Mouse (Mus musculus): ENCODE data around the gene Olfr370. TPM values are rescaled to one million over a fixed set of nuclear protein-coding genes. Genes with fewer than 3 reads are reported as not detected.

Gene Olfr370
- polyA plus RNA-seq, 1 experiment from 2014 or later, result not detected

GRCm38 (mm10) chr8:83592682-83593081 lies 57.1 kb downstream of the Olfr370 start:
- peak overlapping the region; percentile 91; the same call in 1 of the 2 replicates for H3K9ac ChIP-seq (ENCODE audit: low read depth, low read length)
- H3K36me3 ChIP-seq (ENCODE audit: control insufficient read depth, insufficient read depth, low read length), result peaks cover 19% of the 10 kb centered on the region; the same call in 1 of the 2 replicates
- H3K27me3 ChIP-seq (ENCODE audit: control insufficient read depth, insufficient read depth, low read length), result no peaks in the 10 kb centered on the region
- WGBS, result 70% methylated on average over 3 of the region's 3 CpGs
- H3K27ac ChIP-seq (ENCODE audit: low read depth, low read length), result no peak overlapping the region
- no peaks in the 10 kb centered on the region for H3K9me3 ChIP-seq (ENCODE audit: control insufficient read depth, low read length)
- peak overlapping the region; percentile 80 for H3K4me3 ChIP-seq (ENCODE audit: low read length)
- peak overlapping the region; percentile 66 for H3K4me2 ChIP-seq (replicated peaks; ENCODE audit: low read depth, low read length)
- ATAC-seq (ENCODE audit: low FRiP score, low TSS enrichment), result no peak
- peaks cover 25% of the 10 kb centered on the region for H3K4me1 ChIP-seq (ENCODE audit: control insufficient read depth, insufficient read depth, low read length)

- ATAC-seq (ENCODE audit: low FRiP score, low TSS enrichment), result no peak
- Histone ChIP-seq H3K27ac (ENCODE audit: low read depth, low read length) (peak overlapping the region; percentile 80), H3K36me3 (ENCODE audit: control insufficient read depth, insufficient read depth, low read length) (peaks cover 16% of the 10 kb centered on the region; the same call in 1 of the 2 replicates), H3K27me3 (ENCODE audit: control insufficient read depth, insufficient read depth, low read length) (no peaks in the 10 kb centered on the region), H3K9ac (ENCODE audit: low read depth, low read length) (peak overlapping the region; percentile 91), H3K4me3 (ENCODE audit: low read length) (peak overlapping the region; percentile 80), H3K4me2 (replicated peaks; ENCODE audit: low read depth, low read length) (peak overlapping the region; percentile 66), H3K9me3 (ENCODE audit: control insufficient read depth, low read length) (no peaks in the 10 kb centered on the region), H3K4me1 (ENCODE audit: control insufficient read depth, insufficient read depth, low read length) (peaks cover 20% of the 10 kb centered on the region)
- 5% methylated on average over 22 of the region's 22 CpGs for WGBS
Measured at GRCm38 (mm10) chr8:83593325-83594166, 58.0 kb downstream of the Olfr370 start.

- Histone ChIP-seq H3K4me3 (ENCODE audit: low read length) (peak overlapping the region; percentile 80), H3K27ac (ENCODE audit: low read depth, low read length) (peak overlapping the region; percentile 92), H3K9ac (ENCODE audit: low read depth, low read length) (peak overlapping the region; percentile 91), H3K4me1 (ENCODE audit: control insufficient read depth, insufficient read depth, low read length) (peaks cover 18% of the 10 kb centered on the region), H3K27me3 (ENCODE audit: control insufficient read depth, insufficient read depth, low read length) (no peaks in the 10 kb centered on the region), H3K4me2 (replicated peaks; ENCODE audit: low read depth, low read length) (peak overlapping the region; percentile 66), H3K9me3 (ENCODE audit: control insufficient read depth, low read length) (no peaks in the 10 kb centered on the region), H3K36me3 (ENCODE audit: control insufficient read depth, insufficient read depth, low read length) (peaks cover 11% of the 10 kb centered on the region; the same call in 1 of the 2 replicates)
- WGBS, result under 1% methylated on average over 43 of the region's 43 CpGs
- ATAC-seq (ENCODE audit: low FRiP score, low TSS enrichment), result peak; percentile 99
Measured at GRCm38 (mm10) chr8:83594167-83595049, 58.8 kb downstream of the Olfr370 start.

Other genes starting within 250 kb of the Olfr370 start
- gene Ucp1, start 245.4 kb upstream of the Olfr370 start, polyA plus RNA-seq (2014; fragmentation: Nextera tagmentation; extraction: Ambion mirVana), result 0.19 TPM in 1 of 2 replicates, not detected in the other
- gene Elmod2, start 203.3 kb upstream of the Olfr370 start, polyA plus RNA-seq (2014; fragmentation: Nextera tagmentation; extraction: Ambion mirVana), result 8.0 and 17.7 TPM in 2 replicates
- not detected in 2 replicates for gene Mgat4d, start 187.3 kb upstream of the Olfr370 start, polyA plus RNA-seq (2014; fragmentation: Nextera tagmentation; extraction: Ambion mirVana)
- gene Clgn, start 145.9 kb upstream of the Olfr370 start, polyA plus RNA-seq (2014; fragmentation: Nextera tagmentation; extraction: Ambion mirVana), result 0.04 and 0.20 TPM in 2 replicates
- gene Scoc, start 77.4 kb upstream of the Olfr370 start, polyA plus RNA-seq (2014; fragmentation: Nextera tagmentation; extraction: Ambion mirVana), result 117 and 132 TPM in 2 replicates
- gene Ndufb7, start 30.9 kb downstream of the Olfr370 start, polyA plus RNA-seq (2014; fragmentation: Nextera tagmentation; extraction: Ambion mirVana), result 348 and 423 TPM in 2 replicates
- 661 and 682 TPM in 2 replicates for gene Tecr, start 72.2 kb downstream of the Olfr370 start, polyA plus RNA-seq (2014; fragmentation: Nextera tagmentation; extraction: Ambion mirVana)
- 42.5 and 48.9 TPM in 2 replicates for gene Dnajb1, start 72.4 kb downstream of the Olfr370 start, polyA plus RNA-seq (2014; fragmentation: Nextera tagmentation; extraction: Ambion mirVana)
- 168 and 210 TPM in 2 replicates for gene Gipc1, start 116.9 kb downstream of the Olfr370 start, polyA plus RNA-seq (2014; fragmentation: Nextera tagmentation; extraction: Ambion mirVana)
- gene Ptger1, start 130.9 kb downstream of the Olfr370 start, polyA plus RNA-seq (2014; fragmentation: Nextera tagmentation; extraction: Ambion mirVana), result 0.97 and 1.3 TPM in 2 replicates
- 23.8 and 36.1 TPM in 2 replicates for gene Pkn1, start 163.4 kb downstream of the Olfr370 start, polyA plus RNA-seq (2014; fragmentation: Nextera tagmentation; extraction: Ambion mirVana)
- gene Ddx39, start 179.4 kb downstream of the Olfr370 start, polyA plus RNA-seq (2014; fragmentation: Nextera tagmentation; extraction: Ambion mirVana), result 193 and 194 TPM in 2 replicates
- gene Adgre5, start 205.5 kb downstream of the Olfr370 start, polyA plus RNA-seq (2014; fragmentation: Nextera tagmentation; extraction: Ambion mirVana), result 18.6 and 30.9 TPM in 2 replicates